Mouse (Mus musculus) G1E (cell line): ENCODE results near the gene Prr29. TPM values are rescaled to one million over a fixed set of nuclear protein-coding genes. Genes with fewer than 3 reads are reported as not detected.
A peak's percentile ranks its signal among the peaks of the same experiment; 100 is the strongest.

Experiments used
- ATAC-seq: 2 replicates; pipeline ENCODE4 v1.8.0; 2016; ENCODE audit warnings: mild to moderate bottlenecking; ENCODE audit not compliant: insufficient number of reproducible peaks, poor library complexity, low FRiP score, severe bottlenecking; ENCODE audit errors: extremely low read depth
- DNase-seq: peaks from one replicate; pipeline ENCODE4 v3.0.0; 2012; ENCODE audit warnings: low spot score
- H3K27me3 ChIP-seq: 2 replicates; pipeline ENCODE4 v1.6.1; 2012; ENCODE audit warnings: mild to moderate bottlenecking, low read length, inconsistent platforms; ENCODE audit not compliant: insufficient read depth
- H3K36me3 ChIP-seq: replicated peaks from 2 replicates; pipeline ENCODE3; 2012; ENCODE audit warnings: mild to moderate bottlenecking, inconsistent platforms
- H3K4me1 ChIP-seq: 2 replicates; pipeline ENCODE4 v1.6.1; 2012; ENCODE audit warnings: low read depth, low read length, inconsistent platforms, mixed read lengths; ENCODE audit not compliant: insufficient read depth
- H3K4me3 ChIP-seq: 2 replicates; pipeline ENCODE4 v1.5.1; 2012; ENCODE audit warnings: low read depth, mild to moderate bottlenecking, inconsistent platforms, low read length, moderate library complexity, mixed read lengths
- H3K9me3 ChIP-seq: replicated peaks from 2 replicates; pipeline ENCODE4 v1.6.1; 2012; ENCODE audit warnings: inconsistent platforms
- CTCF ChIP-seq: IDR thresholded peaks from 2 replicates; pipeline ENCODE4 v1.5.1; 2012; ENCODE audit warnings: low read depth, low read length, inconsistent platforms, mixed read lengths
- GATA1 ChIP-seq: IDR thresholded peaks from 2 replicates; pipeline ENCODE4 v1.6.1; 2012; ENCODE audit warnings: borderline replicate concordance, low read length, inconsistent platforms, mixed read lengths
- GATA2 ChIP-seq: IDR thresholded peaks from 2 replicates; pipeline ENCODE4 v1.6.1; 2012; ENCODE audit warnings: low read depth, low read length, inconsistent platforms, borderline replicate concordance
- POLR2AphosphoS5 ChIP-seq: IDR thresholded peaks from 2 replicates; pipeline ENCODE4 v1.6.1; 2012; ENCODE audit warnings: low read depth, low read length, inconsistent platforms; ENCODE audit not compliant: insufficient replicate concordance
- TAL1 ChIP-seq: conservative IDR thresholded peaks from 2 replicates; pipeline ENCODE4 v1.6.1; 2012; ENCODE audit warnings: low read depth, low read length, inconsistent platforms, mixed read lengths
- polyA plus RNA-seq: library from polyadenylated mRNA; stranded (reverse); fragments of >175 nt; gene quantifications from 2 replicates; pipeline ENCODE4 v1.2.3, GENCODE M21; 2012
- total RNA-seq, 2 experiments: library from RNA; stranded (forward) in 1 of 2; stranded (reverse) in 1 of 2; fragments of 200-1000 nt in 1 of 2; fragments of >200 nt in 1 of 2; fragmentation: Nextera tagmentation in 1 of 2; gene quantifications; 2 replicates each; pipeline ENCODE4 v1.2.3; 2014 to 2017

The Prr29 gene
- total and polyA plus RNA-seq, 3 experiments, result 0.07 to 0.16 TPM; not detected in 1

- TF ChIP-seq TAL1 (no peak), CTCF (no peak), GATA2 (no peak), GATA1 (no peak), POLR2AphosphoS5 (no peak)
- Histone ChIP-seq H3K36me3 (peaks cover 88% of the 10 kb centered on the region), H3K27me3 (no peaks in the 10 kb centered on the region), H3K4me3 (no peak overlapping the region), H3K9me3 (no peaks in the 10 kb centered on the region), H3K4me1 (peaks cover 25% of the 10 kb centered on the region)
- ATAC-seq, result no peak
- DNase-seq, result no peak
Measured at GRCm38 (mm10) chr11:106410507-106410906, 45.2 kb downstream of the Prr29 start.

- Histone ChIP-seq H3K9me3 (no peaks in the 10 kb centered on the region), H3K36me3 (peaks cover 88% of the 10 kb centered on the region), H3K4me3 (no peak overlapping the region), H3K4me1 (peaks cover 27% of the 10 kb centered on the region), H3K27me3 (no peaks in the 10 kb centered on the region)
- no peak for DNase-seq
- TF ChIP-seq GATA2 (no peak), CTCF (no peak), GATA1 (no peak), TAL1 (no peak), POLR2AphosphoS5 (no peak)
- no peak for ATAC-seq
Measured at GRCm38 (mm10) chr11:106411157-106411556, 45.9 kb downstream of the Prr29 start.

GRCm38 (mm10) chr11:106412641-106413360 lies 47.5 kb downstream of the Prr29 start:
- DNase-seq (no peak), ATAC-seq (no peak)
- Histone ChIP-seq H3K27me3 (no peaks in the 10 kb centered on the region), H3K4me3 (no peak overlapping the region), H3K9me3 (no peaks in the 10 kb centered on the region), H3K36me3 (peaks cover 89% of the 10 kb centered on the region), H3K4me1 (peaks cover 33% of the 10 kb centered on the region)
- TF ChIP-seq CTCF (no peak), TAL1 (no peak), GATA1 (no peak), GATA2 (no peak), POLR2AphosphoS5 (no peak)

GRCm38 (mm10) chr11:106416331-106416730 lies 51.1 kb downstream of the Prr29 start:
- Histone ChIP-seq H3K4me1 (peaks cover 54% of the 10 kb centered on the region), H3K36me3 (peaks cover 89% of the 10 kb centered on the region), H3K4me3 (no peak overlapping the region), H3K27me3 (no peaks in the 10 kb centered on the region), H3K9me3 (no peaks in the 10 kb centered on the region)
- no peak for TF ChIP-seq CTCF
- no peak for TF ChIP-seq GATA1
- no peak for TF ChIP-seq GATA2
- no peak for TF ChIP-seq TAL1
- no peak for TF ChIP-seq POLR2AphosphoS5
- DNase-seq (no peak), ATAC-seq (no peak)

GRCm38 (mm10) chr11:106417860-106418259 lies 52.6 kb downstream of the Prr29 start:
- ATAC-seq (no peak), DNase-seq (no peak)
- Histone ChIP-seq H3K4me3 (no peak overlapping the region), H3K9me3 (no peaks in the 10 kb centered on the region), H3K36me3 (peaks cover 90% of the 10 kb centered on the region), H3K4me1 (peaks cover 48% of the 10 kb centered on the region), H3K27me3 (no peaks in the 10 kb centered on the region)
- TF ChIP-seq GATA1, result no peak
- no peak for TF ChIP-seq CTCF
- no peak for TF ChIP-seq POLR2AphosphoS5
- TF ChIP-seq TAL1, result no peak
- no peak for TF ChIP-seq GATA2

GRCm38 (mm10) chr11:106418622-106419196 lies 53.4 kb downstream of the Prr29 start:
- DNase-seq, result peak; percentile 34
- H3K4me1 ChIP-seq, result peaks cover 43% of the 10 kb centered on the region
- TF ChIP-seq GATA1 (no peak), GATA2 (no peak), CTCF (peak; percentile 94)
- peak; percentile 49 for ATAC-seq
- H3K27me3 ChIP-seq, result no peaks in the 10 kb centered on the region
- H3K4me3 ChIP-seq, result no peak overlapping the region; the same call in 1 of the 2 replicates
- H3K9me3 ChIP-seq, result no peaks in the 10 kb centered on the region
- peaks cover 91% of the 10 kb centered on the region for H3K36me3 ChIP-seq
